Mouse (Mus musculus) bone marrow macrophage, adult 2 months (primary cell): ENCODE measurements around the gene Prpf40b.

Source experiments
- CTCF ChIP-seq: IDR thresholded peaks from 2 replicates; pipeline ENCODE4 v1.5.1; 2012; ENCODE audit warnings: low read depth, mild to moderate bottlenecking, low read length, moderate library complexity
- POLR2A ChIP-seq: IDR thresholded peaks from 2 replicates; pipeline ENCODE4 v1.6.1; 2012; ENCODE audit warnings: mild to moderate bottlenecking, low read depth, low read length, borderline replicate concordance

DNA sequence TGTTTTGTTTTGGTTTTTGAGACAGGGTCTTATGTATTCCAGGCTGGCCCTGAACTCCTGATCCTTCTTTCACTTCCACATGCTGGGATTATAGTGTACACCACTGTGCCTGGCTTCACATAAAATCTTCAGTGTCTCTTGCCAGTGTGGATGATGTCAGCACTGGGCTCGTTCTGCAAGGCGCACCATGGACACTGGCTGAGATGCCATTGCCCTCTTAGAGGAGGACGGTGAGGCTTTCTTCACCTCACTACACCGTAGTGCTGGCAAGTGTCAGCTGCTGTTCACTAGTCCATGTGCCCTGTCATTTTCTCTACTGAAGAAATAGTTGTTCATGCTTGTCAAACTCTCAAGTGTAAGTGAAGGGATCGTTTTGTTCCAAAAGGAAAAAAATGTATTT, 15.7 kb downstream of the Prpf40b start:
- TF ChIP-seq CTCF (no peak), POLR2A (no peak)
